Mouse (Mus musculus): ENCODE data around the gene Cd302. TPM values are rescaled to one million over a fixed set of nuclear protein-coding genes. Genes with fewer than 3 reads are reported as not detected.

Cd302 gene
- total RNA-seq, 1 experiment from 2014 or later, result 4.0 TPM

- no peak for ATAC-seq (ENCODE audit: extremely low read depth, insufficient number of reproducible peaks, low FRiP score, poor library complexity, severe bottlenecking)
Measured at GRCm38 (mm10) chr2:60205795-60206194, 78.5 kb downstream of the Cd302 start.

- no peak for ATAC-seq (ENCODE audit: extremely low read depth, insufficient number of reproducible peaks, low FRiP score, poor library complexity, severe bottlenecking)
Measured at GRCm38 (mm10) chr2:60204162-60204561, 80.1 kb downstream of the Cd302 start.

- ATAC-seq (ENCODE audit: extremely low read depth, insufficient number of reproducible peaks, low FRiP score, poor library complexity, severe bottlenecking), result no peak
Measured at GRCm38 (mm10) chr2:60203733-60204132, 80.6 kb downstream of the Cd302 start.

- no peak for ATAC-seq (ENCODE audit: extremely low read depth, insufficient number of reproducible peaks, low FRiP score, poor library complexity, severe bottlenecking)
Measured at GRCm38 (mm10) chr2:60202900-60203530, 81.3 kb downstream of the Cd302 start.

Other genes with a start within 250 kb of the Cd302 start
- 365 and 367 TPM in 2 replicates for gene Baz2b, start 74.6 kb downstream of the Cd302 start, total RNA-seq (2017)
- 547 and 566 TPM in 2 replicates for gene March7, start 74.6 kb downstream of the Cd302 start, total RNA-seq (2017)
- gene Ly75, start 98.8 kb upstream of the Cd302 start, total RNA-seq (2017), result 18.4 and 18.6 TPM in 2 replicates